Mouse (Mus musculus) frontal cortex, postnatal 36 days (tissue): ENCODE data around the gene Qtrt1.

Source experiments
- DNase-seq, 2 experiments: peaks; one replicate each; pipeline ENCODE4 v3.0.0; 2022; ENCODE audit warnings: low spot score in 2 of 2

Qtrt1 gene

GRCm38 (mm10) chr9:21419646-21420045 is 8.0 kb downstream of the Qtrt1 start:
- no peak for DNase-seq

GRCm38 (mm10) chr9:21424631-21425555 is 13.3 kb downstream of the Qtrt1 start, which contains the start of gene Dnm2:
Dnm2 (plus strand) TSS chr9:21424908.
- DNase-seq: peak; percentile 99 to 100

- DNase-seq: no peak
These were observed 13.9 kb downstream of the Qtrt1 start for GRCm38 (mm10) chr9:21425556-21425945.

- no peak for DNase-seq
These were observed 14.4 kb downstream of the Qtrt1 start for GRCm38 (mm10) chr9:21426013-21426412.

- DNase-seq: no peak
These were observed 14.9 kb downstream of the Qtrt1 start for GRCm38 (mm10) chr9:21426525-21426924.

GRCm38 (mm10) chr9:21427773-21428172 is 16.1 kb downstream of the Qtrt1 start:
- DNase-seq: no peak

- DNase-seq: no peak
These were observed 16.5 kb downstream of the Qtrt1 start for GRCm38 (mm10) chr9:21428178-21428577.

- DNase-seq: peak in 1 of 2 experiments; percentile 45
These were observed 19.1 kb downstream of the Qtrt1 start for GRCm38 (mm10) chr9:21430724-21431123.

- DNase-seq: no peak
These were observed 20.4 kb downstream of the Qtrt1 start for GRCm38 (mm10) chr9:21432066-21432465.

GRCm38 (mm10) chr9:21433766-21434165 is 22.1 kb downstream of the Qtrt1 start:
- no peak for DNase-seq

- DNase-seq: no peak
These were observed 22.8 kb downstream of the Qtrt1 start for GRCm38 (mm10) chr9:21434410-21434809.

- DNase-seq: no peak
These were observed 24.4 kb downstream of the Qtrt1 start for GRCm38 (mm10) chr9:21435777-21436635.

- DNase-seq: no peak
These were observed 25.9 kb downstream of the Qtrt1 start for GRCm38 (mm10) chr9:21437577-21437976.

- no peak for DNase-seq
These were observed 26.6 kb downstream of the Qtrt1 start for GRCm38 (mm10) chr9:21438219-21438618.

GRCm38 (mm10) chr9:21439456-21439855 is 27.8 kb downstream of the Qtrt1 start:
- no peak for DNase-seq

GRCm38 (mm10) chr9:21439914-21440313 is 28.3 kb downstream of the Qtrt1 start:
- DNase-seq: no peak

GRCm38 (mm10) chr9:21440387-21440786 is 28.8 kb downstream of the Qtrt1 start:
- no peak for DNase-seq

- no peak for DNase-seq
These were observed 32.2 kb downstream of the Qtrt1 start for GRCm38 (mm10) chr9:21443853-21444252.

GRCm38 (mm10) chr9:21444574-21444973 is 32.9 kb downstream of the Qtrt1 start:
- DNase-seq: no peak

- DNase-seq: no peak
These were observed 33.6 kb downstream of the Qtrt1 start for GRCm38 (mm10) chr9:21445081-21445744.

- DNase-seq: no peak
These were observed 36.1 kb downstream of the Qtrt1 start for GRCm38 (mm10) chr9:21447778-21448177.

- no peak for DNase-seq
These were observed 38.1 kb downstream of the Qtrt1 start for GRCm38 (mm10) chr9:21449710-21450109.
